Mouse (Mus musculus) cerebellum, adult 2 months (tissue): ENCODE results near the gene Gapvd1. TPM values are rescaled to one million over a fixed set of nuclear protein-coding genes. Genes with fewer than 3 reads are reported as not detected.

Experiments used
- DNase-seq, 2 experiments: peaks; one replicate each; pipeline ENCODE4 v3.0.0; 2021
- H3K27ac ChIP-seq: fragments of 200-500 bp; 2 replicates; pipeline ENCODE4 v1.5.1; 2012; ENCODE audit warnings: low read length, control low read depth, inconsistent platforms; ENCODE audit not compliant: insufficient read depth
- H3K27me3 ChIP-seq: fragments of 200-500 bp; 2 replicates; pipeline ENCODE4 v1.6.1; 2012; ENCODE audit warnings: inconsistent platforms, mild to moderate bottlenecking, low read length, moderate library complexity; ENCODE audit not compliant: control insufficient read depth, insufficient read depth
- H3K4me1 ChIP-seq: fragments of 200-500 bp; 2 replicates; pipeline ENCODE4 v1.6.1; 2011; ENCODE audit warnings: low read length; ENCODE audit not compliant: control insufficient read depth, insufficient read depth
- H3K4me3 ChIP-seq: fragments of 200-500 bp; replicated peaks from 2 replicates; pipeline ENCODE3; 2011; ENCODE audit warnings: mild to moderate bottlenecking, low read depth, low read length, control low read depth; ENCODE audit not compliant: insufficient read depth
- CTCF ChIP-seq: fragments of 200-500 bp; IDR thresholded peaks from 2 replicates; pipeline ENCODE4 v1.5.1; 2011; ENCODE audit warnings: low read depth, mild to moderate bottlenecking, control low read depth, low read length, moderate library complexity, borderline replicate concordance; ENCODE audit not compliant: insufficient read depth
- POLR2A ChIP-seq: fragments of 200-500 bp; IDR thresholded peaks from 2 replicates; pipeline ENCODE4 v1.6.1; 2011; ENCODE audit warnings: low read length, control low read depth, borderline replicate concordance; ENCODE audit not compliant: insufficient read depth
- WGBS: fragments of 180-500 bp; shearing (Covaris S2); methylation state at CpG from one replicate; pipeline ENCODE4 v1.1.7; 2018; 5-methylcytosine and 5-hydroxymethylcytosine counted together
- polyA plus RNA-seq: library from polyadenylated mRNA; depleted of rRNA; stranded (reverse); fragments of >200 nt; gene quantifications from 2 replicates; pipeline ENCODE4 v1.2.3, GENCODE M21; 2012

Gene Gapvd1
- polyA plus RNA-seq, 1 experiment, result 49.4 TPM

DNA sequence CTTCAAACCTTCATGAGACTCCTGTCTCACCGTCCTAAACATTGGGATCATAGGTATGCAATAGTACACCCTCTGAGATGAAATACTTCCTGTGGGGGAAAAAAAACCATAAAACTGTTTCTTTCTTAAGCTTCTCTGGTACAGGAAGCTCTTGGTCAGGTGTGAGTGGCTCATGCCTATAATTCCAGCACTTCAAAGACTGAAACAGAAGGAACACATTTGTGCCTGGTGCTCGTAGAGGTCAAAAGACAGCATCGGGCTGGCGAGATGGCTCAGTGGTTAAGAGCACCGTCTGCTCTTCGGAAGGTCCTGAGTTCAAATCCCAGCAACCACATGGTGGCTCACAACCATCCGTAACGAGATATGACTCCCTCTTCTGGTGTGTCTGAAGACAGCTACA lies 10.6 kb downstream of the Gapvd1 start:
- Histone ChIP-seq H3K4me1 (peaks cover 4% of the 10 kb centered on the region), H3K4me3 (no peak overlapping the region), H3K27me3 (no peaks in the 10 kb centered on the region), H3K27ac (no peak overlapping the region)
- no peak for TF ChIP-seq CTCF
- TF ChIP-seq POLR2A, result no peak
- DNase-seq, result no peak
- 92% methylated on average over 8 of the region's 8 CpGs for WGBS

DNA sequence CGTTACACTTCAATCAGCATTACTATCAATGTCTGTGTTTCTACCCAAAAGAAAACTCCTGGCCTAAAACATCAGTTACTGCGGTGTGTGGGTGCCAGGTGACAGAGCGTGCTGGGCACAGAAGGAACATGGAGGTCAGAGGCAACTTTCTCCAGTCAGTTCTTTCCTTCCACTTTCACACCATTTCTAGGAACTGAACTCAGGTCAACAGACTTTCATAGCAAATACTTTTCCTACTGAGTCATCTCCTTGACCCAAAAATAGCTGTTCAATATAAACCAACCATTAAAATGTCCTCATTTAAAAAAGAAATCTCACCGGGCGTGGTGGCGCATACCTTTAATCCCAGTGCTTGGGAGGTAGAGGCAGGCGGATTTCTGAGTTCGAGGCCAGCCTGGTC lies 12.4 kb downstream of the Gapvd1 start:
- H3K4me3 ChIP-seq, result no peak overlapping the region
- no peaks in the 10 kb centered on the region; the same call in 1 of the 2 replicates for H3K4me1 ChIP-seq
- H3K27me3 ChIP-seq, result no peaks in the 10 kb centered on the region
- no peak overlapping the region for H3K27ac ChIP-seq
- WGBS, result 89% methylated on average over 8 of the region's 8 CpGs
- TF ChIP-seq CTCF (no peak), POLR2A (no peak)
- DNase-seq, result no peak

DNA sequence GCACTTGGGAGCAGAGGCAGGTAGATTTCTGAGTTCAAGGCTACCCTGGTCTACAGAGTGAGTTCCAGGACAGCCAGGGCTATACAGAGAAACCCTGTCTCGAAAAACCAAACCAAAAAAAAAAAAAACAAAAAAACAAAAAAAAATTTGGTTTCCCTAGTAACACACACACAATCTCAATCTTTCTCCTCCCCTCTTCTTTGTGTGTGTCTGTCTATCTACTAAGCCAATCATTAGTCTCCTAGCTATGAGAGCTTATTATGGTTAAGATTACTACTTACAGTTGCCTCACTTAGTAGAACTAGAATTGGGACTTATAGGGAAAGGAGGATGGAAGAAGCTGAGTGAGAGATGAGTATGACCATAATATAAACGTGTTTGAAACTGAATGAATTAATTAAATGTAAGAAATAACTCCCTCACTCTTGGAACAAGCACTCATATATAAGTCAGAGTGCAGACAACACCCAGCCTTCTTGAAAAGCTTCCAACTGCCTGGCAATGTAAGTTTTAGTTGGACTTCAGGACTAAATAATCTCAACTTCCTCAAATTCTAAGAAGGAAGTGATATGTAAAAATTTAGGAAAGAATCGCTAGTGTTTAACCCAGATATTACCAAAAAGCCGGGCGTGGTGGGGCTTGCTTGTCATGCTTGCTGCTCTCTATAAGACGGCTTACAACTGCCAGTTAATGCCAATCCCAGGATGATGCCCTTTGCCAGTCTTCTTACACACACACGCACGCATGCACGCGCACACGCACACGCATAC lies 13.5 kb downstream of the Gapvd1 start:
- TF ChIP-seq CTCF (no peak), POLR2A (no peak)
- no peaks in the 10 kb centered on the region for H3K27me3 ChIP-seq
- no peak for DNase-seq
- H3K4me1 ChIP-seq, result no peaks in the 10 kb centered on the region; the same call in 1 of the 2 replicates
- H3K27ac ChIP-seq, result no peak overlapping the region
- H3K4me3 ChIP-seq, result no peak overlapping the region
- 87% methylated on average over 12 of the region's 12 CpGs for WGBS

DNA sequence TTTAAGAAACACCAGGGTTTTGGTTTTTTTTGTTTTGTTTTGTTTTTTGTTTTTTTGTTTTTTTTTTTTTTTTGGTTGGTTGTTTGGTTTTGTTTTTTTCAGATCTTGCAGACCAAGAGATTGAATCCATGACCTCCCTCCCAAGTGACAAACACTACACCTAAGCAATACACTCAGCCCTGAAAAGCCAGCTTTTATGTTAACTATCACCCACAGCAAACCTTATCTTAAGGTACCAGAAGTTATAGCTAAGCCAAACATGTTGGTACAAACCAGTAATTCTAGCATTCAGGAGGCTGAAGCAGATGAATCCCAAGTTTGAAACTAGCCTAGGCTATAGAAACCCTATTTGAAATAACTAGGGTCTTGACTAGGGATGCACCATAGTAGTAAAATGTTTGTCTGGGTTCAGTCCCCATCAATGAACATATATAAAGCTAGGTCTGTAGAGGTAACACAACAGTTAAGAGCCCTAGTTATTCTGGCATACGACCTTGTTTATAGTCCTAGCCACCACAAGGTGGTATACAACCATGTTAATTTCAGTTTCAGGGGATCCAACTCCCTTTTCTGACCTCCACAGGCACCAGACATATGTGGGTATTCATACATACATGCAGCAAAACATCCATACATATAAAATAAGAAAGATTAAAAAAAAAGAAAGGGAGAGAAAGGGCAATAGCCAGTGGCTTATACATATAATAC lies 15.2 kb downstream of the Gapvd1 start:
- TF ChIP-seq CTCF (no peak), POLR2A (no peak)
- no peak overlapping the region for H3K27ac ChIP-seq
- no peaks in the 10 kb centered on the region for H3K27me3 ChIP-seq
- DNase-seq, result no peak
- 80% methylated on average over 1 of the region's 1 CpGs for WGBS
- no peaks in the 10 kb centered on the region; the same call in 1 of the 2 replicates for H3K4me1 ChIP-seq
- no peak overlapping the region for H3K4me3 ChIP-seq

DNA sequence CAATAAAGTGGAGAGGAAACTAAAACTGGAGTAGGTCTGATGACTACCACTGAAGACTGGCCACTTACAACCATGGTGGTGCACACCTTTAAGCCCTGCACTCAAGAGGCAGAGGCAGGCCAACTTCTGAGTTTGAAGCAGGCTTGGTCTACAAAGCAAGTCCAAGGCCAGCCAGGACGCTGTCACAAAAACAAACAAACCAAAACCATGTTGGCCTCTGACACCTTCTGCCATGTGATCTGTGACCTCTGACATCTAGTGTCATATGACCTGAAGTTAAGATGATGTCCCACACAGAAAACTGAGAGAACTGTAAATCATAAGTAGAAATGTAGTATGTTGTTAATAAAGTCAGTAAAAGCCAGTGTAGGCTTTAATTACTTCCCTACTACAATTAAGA lies 17.1 kb downstream of the Gapvd1 start:
- Histone ChIP-seq H3K4me1 (no peaks in the 10 kb centered on the region; the same call in 1 of the 2 replicates), H3K27ac (no peak overlapping the region), H3K27me3 (no peaks in the 10 kb centered on the region), H3K4me3 (no peak overlapping the region)
- no peak for TF ChIP-seq CTCF
- 76% methylated on average over 1 of the region's 1 CpGs for WGBS
- DNase-seq, result no peak

DNA sequence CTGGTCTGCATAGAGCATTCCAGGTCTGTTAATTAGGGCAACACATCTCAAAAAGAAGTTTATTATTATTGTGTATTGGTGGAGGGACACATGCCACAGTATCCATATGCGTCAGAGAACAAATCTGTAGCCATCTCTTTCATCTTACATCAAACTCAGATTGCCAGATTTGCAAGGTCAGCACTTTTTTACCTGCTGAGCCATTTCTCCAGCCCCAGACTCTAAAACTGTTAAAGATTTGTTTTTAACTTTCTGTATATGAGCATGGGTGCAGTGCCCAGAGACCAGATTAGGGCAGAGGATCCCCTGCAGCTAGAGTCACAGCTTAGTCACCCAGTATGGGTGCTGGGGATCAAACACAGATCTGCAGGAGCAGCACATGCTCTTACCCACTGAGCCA lies 18.4 kb downstream of the Gapvd1 start:
- Histone ChIP-seq H3K27me3 (no peaks in the 10 kb centered on the region), H3K4me1 (no peaks in the 10 kb centered on the region), H3K4me3 (no peak overlapping the region), H3K27ac (no peak overlapping the region)
- no peak for TF ChIP-seq CTCF
- no peak for TF ChIP-seq POLR2A
- DNase-seq, result no peak
- WGBS, result 73% methylated on average over 1 of the region's 1 CpGs

DNA sequence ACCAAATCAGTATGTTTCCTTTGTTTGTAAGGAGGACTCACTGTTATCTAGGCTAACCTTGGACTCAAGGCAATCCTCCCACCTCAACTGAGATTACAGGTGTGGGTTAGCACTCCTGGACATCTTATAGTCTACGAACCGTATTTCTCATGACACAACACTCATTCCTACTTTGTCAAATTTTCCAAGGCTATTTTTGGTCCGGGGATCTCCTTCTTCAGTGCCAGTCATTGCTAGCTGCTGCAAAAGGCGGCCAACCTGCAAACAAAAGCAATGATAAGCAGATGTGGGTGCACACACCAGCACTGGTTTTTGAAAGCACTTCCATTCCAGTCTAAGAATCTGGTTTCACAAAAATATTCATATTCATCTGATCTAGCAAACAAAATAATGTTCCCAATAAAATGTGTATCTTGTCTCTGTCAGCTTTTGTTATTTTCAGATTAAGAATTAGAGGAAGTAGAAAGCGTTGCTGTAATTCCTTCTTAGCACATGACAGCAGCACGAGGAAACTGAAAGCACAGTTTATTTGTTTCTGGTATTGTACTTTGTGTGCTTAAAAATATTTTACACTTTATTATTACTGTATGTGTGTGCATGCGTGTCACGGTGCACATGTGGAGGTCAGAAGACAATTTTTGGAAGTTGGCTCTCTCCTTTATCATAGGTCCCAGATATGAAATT lies 27.8 kb downstream of the Gapvd1 start:
- 93% methylated on average over 8 of the region's 8 CpGs for WGBS
- no peaks in the 10 kb centered on the region for H3K4me1 ChIP-seq
- no peak overlapping the region for H3K27ac ChIP-seq
- TF ChIP-seq POLR2A (no peak), CTCF (no peak)
- no peaks in the 10 kb centered on the region for H3K27me3 ChIP-seq
- no peak overlapping the region for H3K4me3 ChIP-seq
- no peak for DNase-seq
